11 mouse cellular contexts compared by ENCODE assay signal in the genomic region with DNA sequence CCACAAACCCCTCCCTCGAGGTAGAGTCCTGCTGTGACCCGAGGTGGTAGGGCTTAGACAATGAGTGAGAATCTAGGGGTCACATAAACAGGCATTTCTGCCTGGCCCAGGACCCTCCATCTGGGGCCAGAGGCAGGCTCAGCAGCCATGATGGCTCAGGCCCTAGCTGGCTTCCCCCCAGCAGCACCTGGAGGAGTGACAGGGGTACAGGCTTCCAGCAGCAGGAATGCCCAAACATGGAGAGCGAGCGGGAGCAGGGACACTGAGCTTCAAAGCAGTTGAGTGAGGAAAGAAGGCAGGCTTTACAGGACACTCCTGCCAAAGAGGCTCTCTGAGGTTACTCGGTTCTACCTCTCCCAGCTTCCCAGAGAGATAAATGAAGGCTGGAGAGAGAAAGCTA. TPM values are rescaled to one million over a fixed set of nuclear protein-coding genes. Genes with fewer than 3 reads are reported as not detected.
DNase-seq lines count a peak whose midpoint lies in the region; ATAC-seq lines count a peak whose summit lies in the region.
"Had no signal": no experiment of that assay in that cellular context is flagged by ENCODE, and none has a peak within 500 bp of the region (broad histone marks: within the 10 kb centered on the region; RNA-seq: fewer than 3 reads in every experiment).

No protein-coding gene starts in this region.

- 0 out of 2 replicates have a peak overlapping the region, but pooled peaks have one; percentile 27 for H3K9ac ChIP-seq in embryonic facial prominence, embryonic 13.5 days
- H3K9ac ChIP-seq in heart, embryonic 14.5 days (ENCODE audit: low read length), result 0 out of 2 replicates have a peak overlapping the region, but pooled peaks have one; percentile 21

- 43% methylated on average over 5 of the region's 5 CpGs for WGBS in embryonic facial prominence, embryonic 13.5 days
- 20% methylated on average over 5 of the region's 5 CpGs for WGBS in heart, embryonic 14.5 days

- no peaks in the 10 kb centered on the region for H3K9me3 ChIP-seq in embryonic facial prominence, embryonic 13.5 days
- H3K9me3 ChIP-seq in heart, embryonic 14.5 days (ENCODE audit: control insufficient read depth, low read length), result no peaks in the 10 kb centered on the region
- H3K9me3 ChIP-seq: G1E had no signal

- no peak for ATAC-seq in embryonic facial prominence, embryonic 13.5 days (ENCODE audit: insufficient number of reproducible peaks, insufficient read depth, low FRiP score, low TSS enrichment, low read depth)
- ATAC-seq in heart, embryonic 14.5 days (ENCODE audit: insufficient number of reproducible peaks, insufficient read depth, low FRiP score, low read depth), result no peak
- ATAC-seq: forebrain, embryonic 14.5 days; intestine, postnatal 0 days had no signal

- H3K27ac ChIP-seq in embryonic facial prominence, embryonic 13.5 days, result peak overlapping the region; percentile 28; the same call in 1 of the 2 replicates
- H3K27ac ChIP-seq in heart, embryonic 14.5 days (replicated peaks in 1 of 2; ENCODE audit: control insufficient read depth in 1 of 2, insufficient read depth in 1 of 2, low read depth in 2 of 2, low read length in 2 of 2), result peak overlapping the region; percentile 53 to 82

- H3K4me1 ChIP-seq in embryonic facial prominence, embryonic 13.5 days, result peaks cover 36% of the 10 kb centered on the region
- peaks cover 26 to 27% of the 10 kb centered on the region in 2 experiments for H3K4me1 ChIP-seq in heart, embryonic 14.5 days (ENCODE audit: control insufficient read depth in 2 of 2, insufficient read depth in 2 of 2, low read length in 2 of 2)

- no peaks in the 10 kb centered on the region for H3K27me3 ChIP-seq in embryonic facial prominence, embryonic 13.5 days
- no peaks in the 10 kb centered on the region for H3K27me3 ChIP-seq in heart, embryonic 14.5 days (ENCODE audit: control insufficient read depth, insufficient read depth, low read length)

- peaks cover 37% of the 10 kb centered on the region for H3K36me3 ChIP-seq in embryonic facial prominence, embryonic 13.5 days
- peaks cover 38% of the 10 kb centered on the region for H3K36me3 ChIP-seq in heart, embryonic 14.5 days (ENCODE audit: control insufficient read depth, insufficient read depth, low read length)

- no peak overlapping the region for H3K4me2 ChIP-seq in embryonic facial prominence, embryonic 13.5 days
- H3K4me2 ChIP-seq in heart, embryonic 14.5 days (ENCODE audit: low read length), result no peak overlapping the region

- peak; percentile 37 for DNase-seq in adrenal gland, postnatal 10 days
- DNase-seq in adrenal gland, adult 8-10 months, result no peak
- DNase-seq in skeletal muscle tissue, adult 2 months (ENCODE audit: low read depth, low spot score), result peak; percentile 89
- no peak for DNase-seq in frontal cortex, postnatal 10 days (ENCODE audit: low spot score in 2 of 2)
- DNase-seq in kidney, postnatal 25 days, result no peak
- DNase-seq in frontal cortex, postnatal 36 days (ENCODE audit: low spot score in 2 of 2), result no peak

- no peak overlapping the region for H3K4me3 ChIP-seq in embryonic facial prominence, embryonic 13.5 days
- no peak overlapping the region for H3K4me3 ChIP-seq in heart, embryonic 14.5 days (ENCODE audit: control insufficient read depth in 1 of 2, insufficient read depth in 1 of 2, low read depth in 1 of 2, low read length in 2 of 2)

RNA-seq across cellular contexts. Expression of a gene that starts 1.9 kb away (rescaled TPM):
- 100 to 1,000 TPM; 189 to 579 TPM for total RNA-seq in adrenal gland, postnatal 10 days (2021)
- total RNA-seq in adrenal gland, adult 8-10 months (2022), result under 1 TPM in 1 of 4 experiments, not detected in 3; 0.08 TPM
- 7.9 and 11.5 TPM in 2 replicates for polyA plus RNA-seq in embryonic facial prominence, embryonic 13.5 days (2015; fragmentation: Nextera tagmentation; extraction: Ambion mirVana)
- polyA plus RNA-seq in heart, embryonic 14.5 days (2014; fragmentation: Nextera tagmentation; extraction: Ambion mirVana), result 0.26 and 1.3 TPM in 2 replicates
- total RNA-seq: G1E had no signal

RNA-seq across cellular contexts. Expression of a gene that starts 10.4 kb away (rescaled TPM):
- 10 to 100 TPM; 47.5 to 53.4 TPM for total RNA-seq in adrenal gland, postnatal 10 days (2021)
- 10 to 100 TPM; 54.3 to 78.7 (median 65.2) TPM for total RNA-seq in adrenal gland, adult 8-10 months (2022)
- 53.4 and 57.8 TPM in 2 replicates for polyA plus RNA-seq in embryonic facial prominence, embryonic 13.5 days (2015; fragmentation: Nextera tagmentation; extraction: Ambion mirVana)
- polyA plus RNA-seq in heart, embryonic 14.5 days (2014; fragmentation: Nextera tagmentation; extraction: Ambion mirVana), result 35.6 and 39.0 TPM in 2 replicates

RNA-seq across cellular contexts. Expression of a gene that starts 22.3 kb away (rescaled TPM):
- 100 to 1,000 TPM; 215 to 222 TPM for total RNA-seq in adrenal gland, postnatal 10 days (2021)
- total RNA-seq in adrenal gland, adult 8-10 months (2022), result 100 to 1,000 TPM; 205 to 255 (median 223) TPM
- 129 and 131 TPM in 2 replicates for polyA plus RNA-seq in embryonic facial prominence, embryonic 13.5 days (2015; fragmentation: Nextera tagmentation; extraction: Ambion mirVana)
- polyA plus RNA-seq in heart, embryonic 14.5 days (2014; fragmentation: Nextera tagmentation; extraction: Ambion mirVana), result 188 and 199 TPM in 2 replicates

RNA-seq across cellular contexts. Expression of a gene that starts 36.3 kb away (rescaled TPM):
- 10 to 100 TPM; 26.5 to 42.3 TPM for total RNA-seq in adrenal gland, postnatal 10 days (2021)
- total RNA-seq in adrenal gland, adult 8-10 months (2022), result 100 to 1,000 TPM in 2 of 4 experiments, 10 to 100 TPM in 2; 52.1 to 174 (median 93.2) TPM
- polyA plus RNA-seq in embryonic facial prominence, embryonic 13.5 days (2015; fragmentation: Nextera tagmentation; extraction: Ambion mirVana), result 30.8 and 34.0 TPM in 2 replicates
- polyA plus RNA-seq in heart, embryonic 14.5 days (2014; fragmentation: Nextera tagmentation; extraction: Ambion mirVana), result 19.6 and 19.8 TPM in 2 replicates

RNA-seq across cellular contexts. Expression of a gene that starts 38.4 kb away (rescaled TPM):
- 10 to 100 TPM; 65.0 to 84.5 TPM for total RNA-seq in adrenal gland, postnatal 10 days (2021)
- total RNA-seq in adrenal gland, adult 8-10 months (2022), result 100 to 1,000 TPM in 2 of 4 experiments, 10 to 100 TPM in 2; 83.3 to 141 (median 110) TPM
- polyA plus RNA-seq in embryonic facial prominence, embryonic 13.5 days (2015; fragmentation: Nextera tagmentation; extraction: Ambion mirVana), result 54.0 and 56.8 TPM in 2 replicates
- polyA plus RNA-seq in heart, embryonic 14.5 days (2014; fragmentation: Nextera tagmentation; extraction: Ambion mirVana), result 31.2 and 38.8 TPM in 2 replicates

Comparison
In these comparisons a context has a peak if more than half of its experiments do, and no peak if none do; other contexts are left out.
1. DNase-seq: peak in adrenal gland, postnatal 10 days (single experiment) and skeletal muscle tissue, adult 2 months (single experiment); none in adrenal gland, adult 8-10 months (single experiment), frontal cortex, postnatal 10 days (0 of 2), kidney, postnatal 25 days (0 of 2) and frontal cortex, postnatal 36 days (0 of 2).
2. RNA of a gene that starts 1.9 kb away (total RNA-seq): 189 to 579 TPM in adrenal gland, postnatal 10 days; 0.08 TPM in adrenal gland, adult 8-10 months; every median in the first group is over 100 times any median in the second.